Mouse (Mus musculus) CD4-positive naive resting alpha-beta T cell, adult 57 days (primary cell): ENCODE results near the gene Tubb1. TPM values are rescaled to one million over a fixed set of nuclear protein-coding genes. Genes with fewer than 3 reads are reported as not detected.

Experiments
- total RNA-seq: library from RNA; stranded (reverse); gene quantifications from one replicate; pipeline ENCODE4 v1.2.4, GENCODE M21; 2023

The Tubb1 gene
- 2.1 TPM for total RNA-seq

GRCm38 (mm10) chr2:174450353-174450752 lies at the start of gene Tubb1:
Gene Tubb1, plus strand, starts transcription at chr2:174450695.

DNA sequence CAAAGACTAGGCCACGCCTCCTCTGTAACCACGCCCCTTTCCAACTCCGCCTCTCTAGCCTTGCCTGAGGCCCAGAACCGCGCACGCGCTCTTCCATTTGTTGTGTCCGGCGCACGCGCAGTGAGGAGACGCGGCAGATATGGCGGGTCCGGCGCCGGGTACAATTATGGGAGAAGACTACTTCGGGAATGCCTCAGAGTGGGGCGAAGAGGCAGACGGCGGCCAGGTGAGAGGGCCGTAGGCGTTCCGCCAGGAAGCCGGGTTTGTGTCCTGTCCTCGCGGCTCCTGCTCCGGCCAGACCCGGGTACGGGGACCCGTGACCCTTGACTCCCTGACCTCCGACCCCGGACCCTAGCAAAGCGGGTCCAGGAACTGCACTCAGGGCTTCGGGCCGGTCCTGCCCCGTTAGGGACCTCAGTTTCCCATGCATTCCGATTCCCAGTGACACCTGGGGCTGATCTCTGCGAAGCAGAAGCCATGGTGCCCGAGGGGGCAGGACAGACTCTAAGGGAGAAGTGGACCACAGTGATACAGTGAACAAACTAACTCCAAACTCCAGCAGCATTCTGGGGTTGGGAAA lies 34.7 kb upstream of the Tubb1 start, which contains the start of gene Nelfcd:
Nelfcd (plus strand) TSS at position 74 of the 580 bp plus-strand sequence.

DNA sequence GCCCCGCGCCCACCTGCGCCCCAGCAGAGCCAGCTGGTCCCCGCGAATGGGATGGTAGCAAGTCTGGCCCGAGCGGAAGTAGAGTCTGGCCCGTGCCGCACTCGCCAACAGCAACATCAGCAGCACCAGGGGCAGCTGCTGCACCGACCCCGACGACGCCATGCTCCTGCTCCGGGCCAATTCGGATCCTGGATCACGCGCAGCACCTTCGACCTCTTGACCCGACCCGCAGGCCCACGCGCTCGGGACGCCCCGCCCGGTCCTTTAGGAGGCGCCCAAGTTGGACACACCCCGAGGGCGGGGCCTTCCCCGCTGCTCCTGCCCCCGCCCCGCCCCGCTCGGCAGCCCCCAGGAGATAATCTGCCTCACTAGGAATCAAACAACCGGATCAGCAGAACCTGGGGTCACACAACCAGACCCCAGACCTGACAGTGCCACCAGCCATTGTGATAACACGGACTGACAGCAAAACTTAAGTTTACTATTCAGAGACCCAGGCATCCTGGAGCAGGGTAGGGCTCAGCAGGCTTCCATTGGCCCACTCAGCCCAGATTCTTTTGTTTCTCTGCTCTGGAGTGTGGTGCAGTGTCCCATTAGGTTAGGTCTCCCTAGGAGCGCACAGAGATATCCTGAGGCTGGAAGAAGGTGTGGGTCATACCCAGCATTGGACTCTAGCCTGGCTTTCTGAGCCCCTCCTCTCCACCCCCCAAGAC lies 11.6 kb upstream of the Tubb1 start, which contains the start of gene Ctsz:
Ctsz (minus strand) TSS at position 303 of the 713 bp plus-strand sequence.

DNA sequence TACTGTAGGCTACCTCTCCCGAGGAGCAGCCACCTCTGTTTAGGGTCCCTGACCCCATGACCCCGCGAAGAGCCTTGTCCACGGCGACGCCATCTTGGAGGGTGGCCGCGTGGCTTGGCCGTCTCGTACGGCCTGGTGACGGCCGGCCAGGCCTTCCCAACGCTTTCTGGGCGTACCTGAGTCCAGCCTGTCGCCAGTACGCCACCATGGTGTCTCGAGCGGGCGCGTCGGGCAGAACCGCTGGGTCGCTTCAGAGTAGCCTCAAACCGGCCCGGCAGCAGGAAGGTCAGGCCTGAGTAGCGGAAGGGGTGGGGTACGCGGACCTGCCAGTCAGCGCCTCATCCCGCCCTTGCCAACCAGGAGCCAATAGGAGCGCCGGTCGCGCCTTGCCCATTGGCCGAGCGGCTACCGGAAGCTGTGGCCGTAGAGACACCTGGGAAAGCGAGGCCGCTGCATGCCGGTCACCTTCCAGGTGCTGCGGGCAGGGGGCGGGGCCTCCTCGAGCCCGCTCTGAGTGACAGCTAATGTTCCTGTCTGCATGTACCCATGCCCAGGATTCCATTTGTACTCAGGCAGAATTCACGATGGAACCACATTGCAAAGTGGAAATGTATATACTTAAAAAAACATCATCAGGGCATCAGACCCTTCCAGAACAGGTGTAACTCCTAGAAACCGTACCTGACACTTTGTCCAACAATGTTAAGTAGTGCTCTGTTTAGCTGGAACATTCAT lies 13.5 kb downstream of the Tubb1 start, which contains the start of gene Atp5e:
Atp5e (minus strand) TSS at position 317 of the 735 bp plus-strand sequence.

DNA sequence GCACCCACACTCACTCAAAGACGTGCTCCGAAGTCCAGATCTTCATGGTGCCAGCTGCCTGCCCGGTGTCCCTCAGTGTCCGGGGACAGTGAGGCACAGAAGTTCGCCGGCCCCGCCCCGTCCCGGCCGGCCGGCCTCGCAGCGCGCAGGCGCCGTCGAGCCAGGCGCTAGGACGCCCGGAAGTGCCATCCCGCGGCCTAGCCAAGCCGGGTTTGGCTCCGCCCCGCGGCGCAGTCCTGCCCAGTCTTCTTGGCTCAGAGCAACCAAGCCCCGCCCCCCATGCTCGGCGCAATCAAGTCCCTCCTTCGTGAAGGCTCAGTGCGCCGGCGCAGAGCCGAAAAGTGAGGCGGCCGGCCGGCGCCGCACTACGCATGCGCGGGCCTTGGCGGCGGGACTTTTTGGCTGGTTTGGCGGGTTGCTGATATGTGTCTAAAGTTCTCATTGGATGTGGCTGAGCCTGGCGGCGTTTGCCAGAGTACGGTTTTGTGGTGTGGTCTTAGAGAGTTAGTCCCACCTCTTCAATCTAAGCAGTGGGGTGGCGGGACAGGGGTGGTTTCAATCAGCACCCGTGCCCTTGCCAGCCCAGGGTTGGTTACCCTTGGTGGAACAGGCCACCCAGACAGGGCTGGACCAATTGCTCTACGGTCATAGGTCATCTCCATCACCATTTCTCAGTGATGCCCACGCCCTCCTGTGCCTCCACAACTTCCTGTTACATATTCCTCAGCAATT lies 22.5 kb downstream of the Tubb1 start, which contains the start of gene Prelid3b:
Prelid3b (minus strand) TSS at position 264 of the 732 bp plus-strand sequence.

Other genes starting within 250 kb of the Tubb1 start
- gene Gnas, start 166.4 kb upstream of the Tubb1 start, total RNA-seq, result 357 TPM
- gene Gm20721, start 104.0 kb upstream of the Tubb1 start, total RNA-seq, result not detected
- gene Nelfcd, start 34.9 kb upstream of the Tubb1 start, total RNA-seq, result 47.6 TPM
- 40.5 TPM for gene Ctsz, start 11.7 kb upstream of the Tubb1 start, total RNA-seq
- 205 TPM for gene Atp5e, start 13.4 kb downstream of the Tubb1 start, total RNA-seq
- 56.8 TPM for gene Prelid3b, start 22.4 kb downstream of the Tubb1 start, total RNA-seq
- 42.9 TPM for gene Zfp831, start 192.8 kb downstream of the Tubb1 start, total RNA-seq